Mouse (Mus musculus) hematopoietic stem cell, adult 5-6 weeks (primary cell): ENCODE data around the gene Cfd. TPM values are rescaled to one million over a fixed set of nuclear protein-coding genes. Genes with fewer than 3 reads are reported as not detected.

Source experiments
- ATAC-seq, 2 experiments: fragments of 125-278 bp in 1 of 2; replicated peaks in 1 of 2; 2 replicates each; pipeline ENCODE4 v1.8.0; 2016 to 2017; ENCODE audit warnings: inconsistent platforms in 2 of 2, mild to moderate bottlenecking in 2 of 2, moderate number of reproducible peaks in 2 of 2, low read depth in 1 of 2, moderate TSS enrichment in 1 of 2; ENCODE audit not compliant: low FRiP score in 2 of 2, poor library complexity in 2 of 2, severe bottlenecking in 2 of 2, insufficient read depth in 1 of 2, low TSS enrichment in 1 of 2
- total RNA-seq: library from RNA; stranded (forward); fragments of 172-1452, 232-1000 nt; gene quantifications from 2 replicates; pipeline ENCODE4 v1.2.3, GENCODE M21; 2017

Gene Cfd
- total RNA-seq, 1 experiment from 2014 or later: not detected

DNA sequence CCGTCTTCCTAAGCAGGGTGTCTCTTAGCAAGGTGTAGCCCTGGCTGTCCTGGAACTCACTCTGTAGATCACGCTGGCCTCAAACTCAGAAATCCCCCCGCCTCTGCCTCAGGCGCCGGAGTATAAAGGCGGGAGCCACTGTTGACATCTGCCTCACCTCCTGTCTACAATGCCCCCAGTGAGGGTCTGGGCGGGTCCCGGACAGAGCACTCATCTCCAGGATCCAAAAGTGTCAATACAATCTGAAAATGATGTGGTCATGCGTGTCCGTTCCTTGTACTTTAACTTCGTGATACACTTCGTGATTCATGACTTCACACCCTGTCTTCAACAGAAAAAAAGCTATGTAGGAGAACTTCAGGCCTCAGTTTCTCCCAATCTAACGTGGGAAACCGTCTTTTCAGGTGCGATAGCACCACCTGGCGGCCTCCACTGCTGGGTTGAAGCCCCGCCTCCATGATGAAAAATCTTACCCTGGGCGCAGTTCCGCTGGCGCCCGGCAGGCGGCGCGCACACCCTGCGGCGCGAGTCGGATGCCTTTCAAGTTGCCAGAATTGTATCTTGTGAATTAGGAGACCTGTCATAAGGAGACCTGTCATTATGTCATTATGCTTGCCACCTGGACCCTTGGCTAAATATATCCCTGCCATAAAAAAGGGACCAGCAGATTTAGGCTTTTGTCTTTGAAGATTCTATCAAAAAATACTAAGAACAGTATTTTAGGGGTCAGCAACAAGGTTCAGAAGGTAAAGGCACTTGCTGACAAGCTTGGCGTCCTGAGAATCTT is 34.5 kb downstream of the Cfd start:
- ATAC-seq: peak; percentile 33 to 36; a peak in 2 of 4 replicates

GRCm38 (mm10) chr10:79925785-79926490 is 35.3 kb downstream of the Cfd start:
- no peak for ATAC-seq

- ATAC-seq: peak; percentile 57 to 67
These were observed 36.1 kb downstream of the Cfd start, which contains the start of gene Arid3a for GRCm38 (mm10) chr10:79926491-79927323. TSS of gene Arid3a (plus strand) at chr10:79927043.

DNA sequence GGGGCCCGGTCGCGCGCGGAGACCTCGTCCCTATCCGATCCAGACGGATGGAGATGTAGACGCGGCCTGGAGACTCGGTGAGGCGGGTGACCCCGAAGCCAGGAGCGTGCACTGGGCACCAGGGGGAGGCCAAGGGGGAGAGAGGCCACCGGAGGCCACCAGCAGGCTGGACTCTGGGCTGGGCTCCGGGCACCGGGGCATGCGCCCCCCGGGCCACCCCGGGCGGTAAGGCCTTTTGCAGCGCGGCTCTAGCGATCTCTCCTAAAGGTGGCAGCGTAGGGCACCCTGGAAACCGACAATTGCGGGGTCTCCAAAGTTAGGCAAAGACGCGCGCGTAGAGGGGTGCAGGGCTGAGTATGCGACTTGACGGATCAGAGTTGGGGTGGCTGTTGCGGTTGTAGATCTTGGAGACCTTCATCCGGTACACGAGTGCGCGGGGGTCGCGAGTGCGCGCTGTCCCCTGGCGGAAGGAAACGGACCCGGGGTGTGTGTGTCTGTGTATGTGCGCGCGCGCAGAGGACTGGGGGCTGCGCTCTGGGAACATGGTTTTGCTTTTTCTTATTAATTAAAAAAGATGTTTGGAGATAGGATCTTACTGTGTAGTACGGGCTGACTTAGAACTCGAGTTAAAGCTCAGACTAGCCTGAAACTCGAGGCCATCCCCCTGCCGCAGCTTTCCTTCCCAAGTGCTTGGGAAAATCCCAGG is 36.8 kb downstream of the Cfd start:
- no peak for ATAC-seq

DNA sequence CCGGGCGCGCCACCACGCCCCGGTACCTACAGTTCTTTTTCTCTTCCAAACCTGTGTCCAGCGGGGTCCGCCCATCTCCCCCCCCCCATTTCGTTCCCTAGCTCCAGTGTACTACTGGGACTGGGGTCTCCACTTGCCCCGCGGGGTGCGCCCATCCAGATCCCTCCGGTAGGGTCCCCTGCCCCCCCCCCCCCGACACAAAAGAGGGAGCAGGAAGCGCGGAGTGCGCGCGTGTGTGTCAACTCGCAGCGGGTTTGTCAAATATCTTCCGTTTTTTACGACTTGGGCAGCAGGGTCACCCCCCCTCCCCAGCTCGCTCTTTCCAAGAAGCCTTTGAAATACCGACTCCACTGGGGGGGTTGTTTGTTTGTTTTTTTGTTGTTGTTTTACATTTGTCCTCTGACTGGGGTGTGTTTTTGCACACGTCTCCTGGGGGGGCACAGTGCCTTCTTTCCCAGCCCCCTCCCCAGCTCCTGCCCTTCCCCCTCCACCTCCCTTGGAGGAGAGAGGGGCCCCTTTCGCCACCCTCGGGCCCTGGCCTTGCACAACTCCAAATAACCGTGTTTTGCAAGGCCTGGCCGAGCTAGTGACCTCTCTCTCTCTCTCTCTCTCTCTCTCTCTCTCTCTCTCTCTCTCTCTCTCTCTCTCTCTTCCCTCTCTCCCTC is 37.5 kb downstream of the Cfd start:
- ATAC-seq: no peak

DNA sequence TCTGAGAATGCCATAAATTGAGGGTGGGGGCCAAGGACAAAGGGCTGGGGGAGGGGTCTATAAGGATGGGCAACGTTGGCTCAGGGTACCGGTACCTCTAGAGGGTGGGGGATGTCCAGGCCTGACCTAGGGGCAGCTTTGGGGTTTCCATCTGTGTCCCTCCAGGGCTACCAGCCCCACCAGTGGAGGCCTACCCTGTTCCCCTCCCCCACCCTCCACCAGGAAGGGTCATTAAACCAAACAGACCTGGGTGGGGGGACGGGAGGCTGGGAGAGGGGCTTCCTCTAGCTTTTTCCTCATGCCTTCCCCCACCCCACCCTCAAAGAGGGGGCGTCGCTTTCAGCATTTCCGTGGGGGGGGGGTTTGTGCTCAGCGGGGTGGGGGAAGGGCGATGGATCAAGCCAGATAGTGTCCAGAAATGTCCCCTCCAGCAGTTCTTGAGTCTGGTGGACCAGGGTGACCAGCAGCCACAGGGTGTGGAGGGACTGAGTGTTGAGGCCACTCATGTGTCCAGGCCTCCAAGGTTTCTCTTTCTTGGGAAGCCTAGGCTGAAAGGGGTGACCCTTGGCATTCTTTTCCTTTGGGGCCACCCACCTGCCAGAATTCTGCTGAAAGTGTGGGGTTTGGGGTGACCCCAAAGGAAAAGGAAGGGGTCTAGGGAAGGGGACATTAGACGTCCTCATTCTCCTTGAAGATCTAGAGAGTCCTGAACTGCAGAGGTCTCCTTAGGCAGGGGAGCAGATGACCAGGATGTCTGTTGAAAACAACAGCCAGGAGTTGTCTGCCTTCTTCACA is 38.5 kb downstream of the Cfd start:
- no peak for ATAC-seq

DNA sequence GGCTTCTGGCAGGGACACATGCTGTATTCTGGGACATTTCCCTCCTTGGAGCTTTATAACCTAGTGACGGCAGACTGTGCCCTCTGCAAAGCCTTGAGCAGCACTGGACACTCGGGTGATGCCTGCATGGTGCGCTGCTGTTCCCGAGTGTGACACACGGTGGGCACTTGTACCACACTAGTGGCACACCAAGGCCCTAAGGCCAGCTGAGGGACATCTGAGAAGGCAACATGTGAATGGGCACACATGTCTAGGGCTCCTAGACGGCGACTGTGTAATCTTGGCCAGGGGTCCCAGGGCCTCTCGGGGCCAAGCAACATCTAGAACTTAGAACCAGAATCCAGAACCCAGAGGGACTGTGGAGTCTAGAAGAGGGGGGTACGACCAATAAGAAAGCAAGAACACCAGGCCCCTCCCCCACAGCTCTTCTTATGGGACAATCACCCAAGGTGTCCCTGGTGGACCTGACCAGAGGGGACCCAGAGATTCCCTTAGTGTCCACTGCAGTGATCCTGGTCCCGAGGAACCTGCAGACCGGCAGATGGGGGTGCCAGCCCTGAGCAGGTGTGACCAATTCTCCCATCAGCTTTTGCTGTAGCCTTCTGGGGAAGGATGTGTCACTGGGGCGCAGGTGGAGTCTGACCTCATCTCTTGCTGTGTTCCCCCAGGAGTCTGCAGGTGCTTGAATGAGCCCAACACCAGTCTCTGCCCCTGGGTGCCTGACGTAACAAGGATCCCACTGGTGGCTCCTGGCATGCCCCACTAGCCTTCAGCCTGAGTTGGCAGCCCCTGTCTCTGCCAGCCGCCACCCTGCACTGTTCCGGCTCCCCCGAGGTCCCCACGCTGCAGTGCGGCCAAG is 39.5 kb downstream of the Cfd start:
- no peak for ATAC-seq

- ATAC-seq: no peak
These were observed 40.2 kb downstream of the Cfd start for GRCm38 (mm10) chr10:79930826-79931186.

- no peak for ATAC-seq
These were observed 41.1 kb downstream of the Cfd start for GRCm38 (mm10) chr10:79931797-79932196.

GRCm38 (mm10) chr10:79932736-79933135 is 42.1 kb downstream of the Cfd start:
- no peak for ATAC-seq

- ATAC-seq: no peak
These were observed 42.6 kb downstream of the Cfd start for GRCm38 (mm10) chr10:79933145-79933679.

- no peak for ATAC-seq
These were observed 43.2 kb downstream of the Cfd start for GRCm38 (mm10) chr10:79933861-79934260.

- ATAC-seq: no peak
These were observed 43.6 kb downstream of the Cfd start for GRCm38 (mm10) chr10:79934272-79934721.

GRCm38 (mm10) chr10:79934794-79935569 is 44.3 kb downstream of the Cfd start:
- ATAC-seq: no peak
